Mouse (Mus musculus): ENCODE data around the gene Sqstm1.

DNA sequence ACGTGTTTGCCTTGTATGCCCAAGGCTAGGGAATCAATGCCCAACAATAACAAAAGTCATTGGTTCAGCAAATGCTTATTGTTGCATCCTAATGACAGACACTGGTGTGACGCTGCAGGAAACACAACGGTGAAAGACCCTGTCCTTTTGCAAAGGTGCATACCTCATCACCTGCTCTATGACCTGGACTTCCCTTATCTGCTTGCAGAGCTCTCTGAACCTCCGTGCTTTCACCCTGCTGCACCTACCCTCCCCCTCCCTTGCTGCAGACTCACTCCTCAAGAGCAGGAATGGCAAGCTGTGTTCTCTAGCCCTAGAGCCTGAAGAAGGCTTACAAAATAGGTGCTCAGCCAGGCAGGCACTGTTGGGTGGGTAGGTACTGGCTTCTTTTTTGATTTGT, 15.8 kb downstream of the Sqstm1 start:
- TF ChIP-seq POLR2A (IDR thresholded peaks at IDR 0.05; ENCODE audit: low read depth, low read length), result no peak
- TF ChIP-seq CTCF (conservative IDR thresholded peaks at IDR 0.05 in 1 of 2, IDR thresholded peaks at IDR 0.05 in 1 of 2; ENCODE audit: low read depth in 2 of 2, low read length in 2 of 2), result no peak
- TF ChIP-seq EP300 (IDR thresholded peaks at IDR 0.05; ENCODE audit: low read length), result no peak
- TF ChIP-seq MXI1 (IDR thresholded peaks at IDR 0.05; ENCODE audit: low read depth, low read length), result no peak
